Mouse (Mus musculus) liver, postnatal 0 days (tissue): ENCODE results near the gene Fam173a.

Experiments used
- CTCF ChIP-seq: sonication (generic); IDR thresholded peaks from 2 replicates; pipeline ENCODE4 v1.5.1; 2016; ENCODE audit warnings: antibody characterized with exemption, low read depth
- EP300 ChIP-seq: IDR thresholded peaks from 2 replicates; pipeline ENCODE4 v1.6.1; 2016; ENCODE audit warnings: antibody characterized with exemption, low read depth, mild to moderate bottlenecking

DNA sequence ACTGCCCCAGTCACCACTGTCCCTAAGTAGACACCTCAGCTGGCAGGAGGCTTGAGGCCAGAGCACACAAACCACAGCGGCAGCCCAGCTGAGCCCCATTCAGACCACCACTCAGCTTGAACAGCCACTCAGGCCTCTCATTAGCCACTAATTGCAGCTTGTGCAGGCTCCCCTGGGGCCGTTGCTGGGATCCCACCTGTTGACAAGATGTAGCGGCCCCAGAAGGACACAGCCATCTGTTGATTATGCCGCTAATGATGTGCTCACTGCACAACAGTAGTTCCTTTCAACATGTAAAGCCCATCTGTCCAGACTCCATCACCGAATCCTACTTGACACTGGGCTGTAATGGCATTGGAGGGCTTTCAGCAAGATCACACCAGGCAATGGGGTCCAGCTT, 26.8 kb downstream of the Fam173a start:
- TF ChIP-seq CTCF (no peak), EP300 (no peak)
